Mouse (Mus musculus) heart, postnatal 0 days (tissue): Measurements from ENCODE around the gene Rpl5.

Experiments used
- CTCF ChIP-seq: IDR thresholded peaks from 2 replicates; pipeline ENCODE4 v1.5.1; 2016; ENCODE audit warnings: antibody characterized with exemption, control low read depth, low read depth
- EP300 ChIP-seq: IDR thresholded peaks from 2 replicates; pipeline ENCODE4 v1.6.1; 2016; ENCODE audit warnings: antibody characterized with exemption, low read depth

- TF ChIP-seq CTCF: no peak
- no peak for TF ChIP-seq EP300
These were observed 49.3 kb downstream of the Rpl5 start for GRCm38 (mm10) chr5:107949607-107950006.
